Mouse (Mus musculus) embryonic fibroblast, embryonic 13.5 days (primary cell): ENCODE data around the gene Syne2.

Experiments used
- CTCF ChIP-seq: IDR thresholded peaks from 2 replicates; pipeline ENCODE4 v1.5.1; 2011; ENCODE audit warnings: mild to moderate bottlenecking, control low read depth, low read length, moderate library complexity, borderline replicate concordance; ENCODE audit not compliant: insufficient read depth
- POLR2A ChIP-seq: IDR thresholded peaks from 2 replicates; pipeline ENCODE4 v1.6.1; 2011; ENCODE audit warnings: low read depth, mild to moderate bottlenecking, control low read depth, low read length, moderate library complexity

GRCm38 (mm10) chr12:76085066-76085465, 267.1 kb downstream of the Syne2 start:
- TF ChIP-seq POLR2A = no peak
- TF ChIP-seq CTCF = no peak
